Mouse (Mus musculus) hindbrain, embryonic 14.5 days (tissue): ENCODE measurements at regions not wholly inside any gene's neighbourhood (a gene's known extent, or its start where the extent isn't known, plus 50 kb on each side); places are given as distances from the start of the nearest gene placed in this dataset.

ENCODE experiments used
- ATAC-seq: fragments of 200-750 bp; cut with Nextera tagmentation; 2 replicates; pipeline ENCODE4 v1.8.0; 2017; ENCODE audit warnings: moderate number of reproducible peaks, mild to moderate bottlenecking, moderate TSS enrichment, moderate library complexity; ENCODE audit not compliant: low FRiP score
- DNase-seq: peaks from one replicate; pipeline ENCODE4 v3.0.0-alpha.2; 2015; ENCODE audit warnings: low spot score
- H3K27ac ChIP-seq: fragments of 300-500 bp; sonication (generic); 2 replicates; pipeline ENCODE4 v1.5.1; 2014; ENCODE audit warnings: mild to moderate bottlenecking, moderate library complexity
- H3K27me3 ChIP-seq: fragments of 300-500 bp; sonication (generic); 2 replicates; pipeline ENCODE4 v1.6.1; 2014; ENCODE audit warnings: mild to moderate bottlenecking, low read length, mixed read lengths; ENCODE audit not compliant: control insufficient read depth, insufficient read depth
- H3K36me3 ChIP-seq: fragments of 300-500 bp; sonication (generic); replicated peaks from 2 replicates; pipeline ENCODE4 v1.6.1; 2014; ENCODE audit not compliant: control insufficient read depth, insufficient read depth
- H3K4me1 ChIP-seq: fragments of 300-500 bp; sonication (generic); replicated peaks from 2 replicates; pipeline ENCODE4 v1.6.1; 2014; ENCODE audit warnings: antibody characterized with exemption, low read length, mixed read lengths; ENCODE audit not compliant: control insufficient read depth, insufficient read depth
- H3K4me2 ChIP-seq: fragments of 300-500 bp; sonication (generic); replicated peaks from 2 replicates; pipeline ENCODE4 v1.6.1; 2014; ENCODE audit warnings: mild to moderate bottlenecking, moderate library complexity
- H3K4me3 ChIP-seq: fragments of 300-500 bp; sonication (generic); replicated peaks from 2 replicates; pipeline ENCODE4 v1.5.1; 2014; ENCODE audit warnings: mild to moderate bottlenecking, low read length
- H3K9ac ChIP-seq: fragments of 300-500 bp; sonication (generic); 2 replicates; pipeline ENCODE4 v1.6.1; 2014
- H3K9me3 ChIP-seq: fragments of 300-500 bp; sonication (generic); 2 replicates; pipeline ENCODE4 v1.6.1; 2016; ENCODE audit warnings: low read length; ENCODE audit not compliant: control insufficient read depth
- WGBS: fragments of 180-500 bp; shearing (Covaris S2); extraction: QIAGEN DNeasy Blood & Tissue Kit; methylation state at CpG from one replicate; pipeline ENCODE4 v1.1.7; 2014; 5-methylcytosine and 5-hydroxymethylcytosine counted together

- H3K4me1 ChIP-seq: peaks cover 13% of the 10 kb centered on the region
- no peak overlapping the region for H3K27ac ChIP-seq
- ATAC-seq: no peak
- no peak for DNase-seq
- H3K27me3 ChIP-seq: no peaks in the 10 kb centered on the region
- no peak overlapping the region for H3K9ac ChIP-seq
- H3K36me3 ChIP-seq: no peaks in the 10 kb centered on the region
- 89% methylated on average over 1 of the region's 1 CpGs for WGBS
- H3K4me3 ChIP-seq: no peak overlapping the region
- no peaks in the 10 kb centered on the region for H3K9me3 ChIP-seq
- H3K4me2 ChIP-seq: no peak overlapping the region
Measured at GRCm38 (mm10) chr14:25336875-25337274, 122.1 kb upstream of the Zmiz1 start.

- Histone ChIP-seq H3K4me1 (peaks cover 15% of the 10 kb centered on the region), H3K27me3 (no peaks in the 10 kb centered on the region), H3K9ac (no peak overlapping the region), H3K9me3 (no peaks in the 10 kb centered on the region), H3K27ac (no peak overlapping the region), H3K36me3 (no peaks in the 10 kb centered on the region), H3K4me3 (no peak overlapping the region), H3K4me2 (no peak overlapping the region)
- 54% methylated on average over 9 of the region's 9 CpGs for WGBS
- ATAC-seq (no peak; the same call in 1 of the 2 replicates), DNase-seq (no peak)
Measured at GRCm38 (mm10) chr14:25338404-25339051, 120.5 kb upstream of the Zmiz1 start.

GRCm38 (mm10) chr14:25340845-25341244 lies 118.1 kb upstream of the Zmiz1 start:
- H3K4me2 ChIP-seq: no peak overlapping the region
- no peak overlapping the region for H3K9ac ChIP-seq
- H3K27me3 ChIP-seq: no peaks in the 10 kb centered on the region
- no peaks in the 10 kb centered on the region for H3K36me3 ChIP-seq
- peaks cover 15% of the 10 kb centered on the region for H3K4me1 ChIP-seq
- no peak overlapping the region for H3K4me3 ChIP-seq
- no peak overlapping the region for H3K27ac ChIP-seq
- WGBS: 80% methylated on average over 9 of the region's 9 CpGs
- ATAC-seq: no peak
- no peaks in the 10 kb centered on the region for H3K9me3 ChIP-seq
- DNase-seq: no peak

- 70% methylated on average over 9 of the region's 9 CpGs for WGBS
- DNase-seq: no peak
- ATAC-seq: no peak
- H3K4me1 ChIP-seq: peaks cover 15% of the 10 kb centered on the region
- H3K36me3 ChIP-seq: no peaks in the 10 kb centered on the region
- no peaks in the 10 kb centered on the region for H3K27me3 ChIP-seq
- H3K4me2 ChIP-seq: no peak overlapping the region
- H3K4me3 ChIP-seq: no peak overlapping the region
- H3K27ac ChIP-seq: no peak overlapping the region
- H3K9me3 ChIP-seq: no peaks in the 10 kb centered on the region
- H3K9ac ChIP-seq: no peak overlapping the region
Measured at GRCm38 (mm10) chr14:25341848-25342427, 117.0 kb upstream of the Zmiz1 start.

- ATAC-seq (no peak), DNase-seq (no peak)
- Histone ChIP-seq H3K27ac (no peak overlapping the region), H3K27me3 (no peaks in the 10 kb centered on the region), H3K36me3 (no peaks in the 10 kb centered on the region), H3K9me3 (no peaks in the 10 kb centered on the region), H3K4me1 (peaks cover 15% of the 10 kb centered on the region), H3K9ac (no peak overlapping the region), H3K4me2 (no peak overlapping the region), H3K4me3 (no peak overlapping the region)
- WGBS: 66% methylated on average over 4 of the region's 4 CpGs
Measured at GRCm38 (mm10) chr14:25342865-25343565, 116.0 kb upstream of the Zmiz1 start.

GRCm38 (mm10) chr14:25345995-25346394 lies 113.0 kb upstream of the Zmiz1 start:
- 62% methylated on average over 2 of the region's 2 CpGs for WGBS
- DNase-seq (no peak), ATAC-seq (no peak)
- Histone ChIP-seq H3K9me3 (no peaks in the 10 kb centered on the region), H3K4me1 (peaks cover 5% of the 10 kb centered on the region; the same call in 1 of the 2 replicates), H3K27ac (no peak overlapping the region), H3K36me3 (no peaks in the 10 kb centered on the region), H3K27me3 (no peaks in the 10 kb centered on the region), H3K4me3 (no peak overlapping the region), H3K4me2 (no peak overlapping the region), H3K9ac (no peak overlapping the region)

- 79% methylated on average over 7 of the region's 7 CpGs for WGBS
- Histone ChIP-seq H3K27me3 (no peaks in the 10 kb centered on the region), H3K9me3 (no peaks in the 10 kb centered on the region), H3K4me3 (no peak overlapping the region), H3K36me3 (no peaks in the 10 kb centered on the region), H3K4me1 (peaks cover under 1% of the 10 kb centered on the region; the same call in 1 of the 2 replicates), H3K9ac (no peak overlapping the region), H3K27ac (no peak overlapping the region), H3K4me2 (no peak overlapping the region)
- ATAC-seq (no peak), DNase-seq (no peak)
Measured at GRCm38 (mm10) chr14:25346813-25347610, 112.0 kb upstream of the Zmiz1 start.

GRCm38 (mm10) chr14:25350282-25350964 lies 108.6 kb upstream of the Zmiz1 start:
- DNase-seq (no peak), ATAC-seq (no peak)
- no peaks in the 10 kb centered on the region for H3K4me1 ChIP-seq
- H3K27me3 ChIP-seq: no peaks in the 10 kb centered on the region
- no peak overlapping the region for H3K4me2 ChIP-seq
- H3K9ac ChIP-seq: no peak overlapping the region
- no peaks in the 10 kb centered on the region for H3K36me3 ChIP-seq
- H3K9me3 ChIP-seq: no peaks in the 10 kb centered on the region
- no peak overlapping the region for H3K4me3 ChIP-seq
- no peak overlapping the region for H3K27ac ChIP-seq
- WGBS: 87% methylated on average over 9 of the region's 9 CpGs
